11 mouse cellular contexts compared by ENCODE assay signal in genomic region chr7:125167666-125168065, GRCm38 (mm10).
"Had no signal": no experiment of that assay in that cellular context is flagged by ENCODE, and none has a peak within 500 bp of the region (broad histone marks: within the 10 kb centered on the region; RNA-seq: fewer than 3 reads in every experiment).

No protein-coding gene starts in this region.

- DNase-seq: lung, adult 18-20 months; lung, embryonic 14.5 days; lung, postnatal 10 days; lung, postnatal 4 days; right cerebral cortex, adult 18-20 months; right cerebral cortex, postnatal 25 days; right cerebral cortex, postnatal 4 days; spleen, adult 18-20 months; thymus, adult 18-20 months; thymus, postnatal 14 days; thymus, postnatal 36 days had no signal
